Mouse (Mus musculus): ENCODE measurements around the gene Gpr68. TPM values are rescaled to one million over a fixed set of nuclear protein-coding genes. Genes with fewer than 3 reads are reported as not detected.

The Gpr68 gene
- 0.14 and 0.34 TPM in 2 replicates for polyA plus RNA-seq (2014; fragmentation: Nextera tagmentation; extraction: Ambion mirVana)

DNA sequence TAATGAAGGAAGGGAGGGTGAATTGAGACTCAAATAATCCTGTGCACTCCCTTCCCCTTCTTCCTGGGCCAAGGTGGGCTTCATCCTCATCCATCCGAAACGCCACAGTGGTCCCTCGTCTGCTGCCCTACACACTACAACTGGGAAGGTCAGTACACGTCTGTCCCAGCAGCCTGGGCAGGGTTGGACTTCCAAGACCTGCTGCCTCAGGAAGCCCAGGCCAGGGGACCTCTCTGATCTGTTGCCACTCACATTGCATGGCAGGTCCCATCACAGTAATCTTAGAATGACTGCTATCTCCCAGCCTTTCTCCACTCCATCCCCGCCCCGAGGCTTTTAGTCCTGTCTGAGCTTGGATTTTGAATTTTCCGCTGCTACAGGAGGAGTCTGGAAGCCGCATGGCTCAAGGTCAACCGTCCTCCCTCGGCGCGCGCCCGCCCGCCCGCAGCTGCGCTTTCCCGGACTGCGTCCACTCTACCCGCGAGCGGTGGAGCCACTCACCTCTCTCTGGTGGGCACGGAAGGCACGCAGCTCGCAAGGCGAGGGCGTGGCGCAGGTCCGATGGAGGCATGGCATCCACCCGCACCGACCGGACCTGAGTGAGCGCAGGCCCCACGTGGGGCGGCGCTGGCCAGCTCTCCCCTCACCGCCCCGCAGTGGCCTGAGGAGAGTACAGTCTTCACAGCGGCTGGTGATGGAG is at the start of gene Gpr68:
TSS of gene Gpr68 (minus strand) at position 601 of the 700 bp plus-strand sequence.
- H3K27ac ChIP-seq (ENCODE audit: low read depth, low read length), result no peak within 1 kb of the TSS
- whole genome bisulfite sequencing, result 4% methylated on average over 38 of the region's 39 CpGs

DNA sequence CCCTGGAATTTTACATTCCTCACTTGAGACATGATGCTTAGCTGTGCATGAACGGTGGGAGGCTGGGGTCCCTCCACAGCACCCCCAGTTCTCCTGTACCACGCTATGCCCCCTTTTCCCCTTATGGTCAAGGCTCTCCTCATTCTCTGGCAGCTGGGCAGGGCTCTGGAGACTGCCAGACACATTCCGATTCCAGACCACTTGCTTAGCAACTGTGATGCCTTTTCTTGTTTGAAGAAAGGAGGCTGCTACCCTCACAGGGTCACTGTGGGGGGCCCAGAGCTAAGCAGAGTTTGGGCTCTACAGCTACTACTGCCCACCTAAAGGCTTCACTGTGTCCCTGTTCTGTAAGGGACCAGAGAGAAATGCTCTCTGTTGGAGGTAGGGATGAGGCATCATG is 49.3 kb upstream of the Gpr68 start:
- Histone ChIP-seq H3K4me3 (ENCODE audit: low read length) (no peak overlapping the region), H3K27ac (ENCODE audit: low read depth, low read length) (no peak overlapping the region), H3K9me3 (ENCODE audit: control insufficient read depth, low read length) (no peaks in the 10 kb centered on the region), H3K4me1 (ENCODE audit: control insufficient read depth, insufficient read depth, low read length) (peaks cover 10% of the 10 kb centered on the region), H3K9ac (ENCODE audit: low read depth, low read length) (no peak overlapping the region), H3K27me3 (ENCODE audit: control insufficient read depth, insufficient read depth, low read length) (no peaks in the 10 kb centered on the region), H3K36me3 (ENCODE audit: control insufficient read depth, insufficient read depth, low read length) (no peaks in the 10 kb centered on the region), H3K4me2 (replicated peaks; ENCODE audit: low read depth, low read length) (no peak overlapping the region)
- WGBS, result 74% methylated on average over 3 of the region's 3 CpGs
- ATAC-seq (ENCODE audit: low FRiP score, low TSS enrichment), result no peak

More for the DNA sequence above, at the start of gene Gpr68:
- H3K27me3 ChIP-seq (ENCODE audit: control insufficient read depth, insufficient read depth, low read length), result peaks cover 3% of the 10 kb centered on the region
- peak; percentile 84 for ATAC-seq (ENCODE audit: low FRiP score, low TSS enrichment)
- no peaks in the 10 kb centered on the region for H3K9me3 ChIP-seq (ENCODE audit: control insufficient read depth, low read length)
- no peaks in the 10 kb centered on the region for H3K4me1 ChIP-seq (ENCODE audit: control insufficient read depth, insufficient read depth, low read length)
- H3K4me3 ChIP-seq (ENCODE audit: low read length), result peak within 1 kb of the TSS; percentile 43
- peak within 1 kb of the TSS; percentile 53 for H3K9ac ChIP-seq (ENCODE audit: low read depth, low read length)
- peak within 1 kb of the TSS; percentile 91 for H3K4me2 ChIP-seq (replicated peaks; ENCODE audit: low read depth, low read length)
- no peaks in the 10 kb centered on the region for H3K36me3 ChIP-seq (ENCODE audit: control insufficient read depth, insufficient read depth, low read length)

DNA sequence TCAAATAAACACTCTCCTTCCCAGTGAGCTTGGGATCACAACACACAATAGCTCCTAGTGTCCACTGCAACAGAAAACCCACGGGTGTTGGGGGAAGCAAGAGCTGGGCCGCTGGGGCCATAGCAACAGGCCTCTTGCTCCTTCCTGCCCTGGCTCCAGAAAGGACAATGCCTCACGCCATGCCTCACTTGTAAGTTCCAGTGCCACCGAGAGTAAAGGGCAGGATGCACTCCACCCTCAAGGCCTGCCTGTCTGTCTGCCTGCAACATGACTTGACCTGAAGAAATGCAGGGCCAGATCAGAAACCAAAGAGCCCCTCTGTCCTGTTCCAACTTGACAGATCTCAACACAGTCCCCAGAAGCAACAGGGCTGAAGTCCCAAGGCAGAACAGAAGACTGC is 48.8 kb upstream of the Gpr68 start:
- Histone ChIP-seq H3K27ac (ENCODE audit: low read depth, low read length) (peak overlapping the region; percentile 19; the same call in 1 of the 2 replicates), H3K4me2 (replicated peaks; ENCODE audit: low read depth, low read length) (no peak overlapping the region), H3K4me1 (ENCODE audit: control insufficient read depth, insufficient read depth, low read length) (peaks cover 10% of the 10 kb centered on the region), H3K27me3 (ENCODE audit: control insufficient read depth, insufficient read depth, low read length) (no peaks in the 10 kb centered on the region), H3K9me3 (ENCODE audit: control insufficient read depth, low read length) (no peaks in the 10 kb centered on the region), H3K4me3 (ENCODE audit: low read length) (no peak overlapping the region), H3K36me3 (ENCODE audit: control insufficient read depth, insufficient read depth, low read length) (no peaks in the 10 kb centered on the region), H3K9ac (ENCODE audit: low read depth, low read length) (no peak overlapping the region)
- ATAC-seq (ENCODE audit: low FRiP score, low TSS enrichment), result no peak
- 66% methylated on average over 4 of the region's 4 CpGs for WGBS

DNA sequence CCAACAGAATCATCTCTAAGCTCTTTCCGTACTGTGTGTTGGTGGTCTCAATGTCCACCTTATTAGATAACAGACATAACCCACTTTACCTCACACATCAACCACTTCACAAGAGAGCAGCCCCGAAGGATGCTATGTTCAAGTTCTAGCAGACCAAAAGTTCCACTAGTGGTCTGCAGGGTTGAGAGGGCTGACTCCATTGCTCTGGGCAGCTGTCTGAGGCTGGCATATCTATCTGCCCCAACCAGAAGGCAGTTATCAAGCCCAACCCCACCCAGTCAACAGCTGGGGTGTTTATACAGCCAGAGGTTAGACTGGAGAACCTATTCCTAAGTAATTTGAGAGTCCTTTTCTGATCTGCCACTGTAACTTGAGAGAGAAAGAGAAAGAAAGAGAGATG is 48.0 kb upstream of the Gpr68 start:
- no peak overlapping the region for H3K9ac ChIP-seq (ENCODE audit: low read depth, low read length)
- 0 out of 2 replicates have a peak, but pooled peaks cover 5% of the 10 kb centered on the region for H3K36me3 ChIP-seq (ENCODE audit: control insufficient read depth, insufficient read depth, low read length)
- ATAC-seq (ENCODE audit: low FRiP score, low TSS enrichment), result no peak
- H3K4me1 ChIP-seq (ENCODE audit: control insufficient read depth, insufficient read depth, low read length), result peaks cover 10% of the 10 kb centered on the region
- H3K4me2 ChIP-seq (replicated peaks; ENCODE audit: low read depth, low read length), result no peak overlapping the region
- no peak overlapping the region for H3K4me3 ChIP-seq (ENCODE audit: low read length)
- H3K27ac ChIP-seq (ENCODE audit: low read depth, low read length), result no peak overlapping the region
- H3K27me3 ChIP-seq (ENCODE audit: control insufficient read depth, insufficient read depth, low read length), result no peaks in the 10 kb centered on the region
- H3K9me3 ChIP-seq (ENCODE audit: control insufficient read depth, low read length), result no peaks in the 10 kb centered on the region
- WGBS, result 76% methylated on average over 2 of the region's 2 CpGs

DNA sequence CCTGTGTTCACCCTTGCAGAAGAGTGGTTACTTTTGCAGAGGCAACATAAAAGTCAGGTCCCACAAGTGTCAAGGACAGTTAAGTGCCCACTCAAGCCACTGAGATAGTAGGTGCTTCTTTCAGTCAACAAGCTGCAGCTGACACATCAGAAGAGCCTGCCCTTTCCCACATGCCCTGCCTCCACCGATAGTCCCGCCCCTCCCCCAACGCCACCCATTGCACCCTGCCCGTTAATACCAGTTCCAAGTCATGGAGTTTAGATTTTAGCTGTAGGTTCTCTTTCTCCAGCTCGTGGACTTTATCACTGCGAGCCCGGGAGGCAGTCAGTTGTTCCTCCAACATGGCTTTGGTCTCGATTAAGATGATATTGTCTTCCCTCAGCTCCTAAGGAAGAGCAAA is 45.9 kb upstream of the Gpr68 start:
- no peak overlapping the region for H3K4me2 ChIP-seq (replicated peaks; ENCODE audit: low read depth, low read length)
- no peak overlapping the region for H3K27ac ChIP-seq (ENCODE audit: low read depth, low read length)
- H3K9ac ChIP-seq (ENCODE audit: low read depth, low read length), result no peak overlapping the region
- no peaks in the 10 kb centered on the region for H3K9me3 ChIP-seq (ENCODE audit: control insufficient read depth, low read length)
- ATAC-seq (ENCODE audit: low FRiP score, low TSS enrichment), result no peak
- H3K4me3 ChIP-seq (ENCODE audit: low read length), result no peak overlapping the region
- H3K27me3 ChIP-seq (ENCODE audit: control insufficient read depth, insufficient read depth, low read length), result no peaks in the 10 kb centered on the region
- H3K36me3 ChIP-seq (ENCODE audit: control insufficient read depth, insufficient read depth, low read length), result 0 out of 2 replicates have a peak, but pooled peaks cover 6% of the 10 kb centered on the region
- WGBS, result 75% methylated on average over 8 of the region's 8 CpGs
- H3K4me1 ChIP-seq (ENCODE audit: control insufficient read depth, insufficient read depth, low read length), result peaks cover 8% of the 10 kb centered on the region

GRCm38 (mm10) chr12:100952193-100952931 is 44.4 kb upstream of the Gpr68 start:
- Histone ChIP-seq H3K4me3 (ENCODE audit: low read length) (no peak overlapping the region), H3K4me2 (replicated peaks; ENCODE audit: low read depth, low read length) (no peak overlapping the region), H3K27me3 (ENCODE audit: control insufficient read depth, insufficient read depth, low read length) (no peaks in the 10 kb centered on the region), H3K9me3 (ENCODE audit: control insufficient read depth, low read length) (no peaks in the 10 kb centered on the region), H3K36me3 (ENCODE audit: control insufficient read depth, insufficient read depth, low read length) (peaks cover 16% of the 10 kb centered on the region; the same call in 1 of the 2 replicates), H3K27ac (ENCODE audit: low read depth, low read length) (no peak overlapping the region), H3K4me1 (ENCODE audit: control insufficient read depth, insufficient read depth, low read length) (no peaks in the 10 kb centered on the region; the same call in 1 of the 2 replicates), H3K9ac (ENCODE audit: low read depth, low read length) (no peak overlapping the region)
- peak; percentile 82 for ATAC-seq (ENCODE audit: low FRiP score, low TSS enrichment)
- WGBS, result 37% methylated on average over 9 of the region's 9 CpGs

DNA sequence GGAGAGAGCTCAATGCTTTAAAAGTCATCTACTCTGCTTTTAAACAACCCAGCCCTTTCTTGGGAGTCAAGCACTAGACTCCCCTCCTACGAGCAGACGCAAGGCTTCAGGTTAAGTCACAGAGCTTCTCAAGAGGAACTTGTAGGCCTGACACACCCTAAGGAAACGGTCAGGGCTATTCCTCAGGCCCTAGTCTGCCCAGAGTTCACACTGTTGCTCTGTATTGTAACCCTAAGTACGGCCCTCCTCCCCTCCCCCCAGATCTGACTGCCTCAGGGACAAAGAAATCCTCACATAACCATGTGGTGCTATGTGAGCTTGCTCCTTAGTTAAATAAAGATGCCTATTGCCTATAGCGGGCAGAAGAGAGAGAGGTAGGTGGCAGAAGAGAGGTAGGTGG is 41.1 kb upstream of the Gpr68 start:
- no peak for ATAC-seq (ENCODE audit: low FRiP score, low TSS enrichment)
- WGBS, result 80% methylated on average over 5 of the region's 5 CpGs
- Histone ChIP-seq H3K9me3 (ENCODE audit: control insufficient read depth, low read length) (no peaks in the 10 kb centered on the region), H3K4me1 (ENCODE audit: control insufficient read depth, insufficient read depth, low read length) (no peaks in the 10 kb centered on the region), H3K27ac (ENCODE audit: low read depth, low read length) (no peak overlapping the region), H3K27me3 (ENCODE audit: control insufficient read depth, insufficient read depth, low read length) (no peaks in the 10 kb centered on the region), H3K4me2 (replicated peaks; ENCODE audit: low read depth, low read length) (no peak overlapping the region), H3K36me3 (ENCODE audit: control insufficient read depth, insufficient read depth, low read length) (peaks cover 42% of the 10 kb centered on the region), H3K9ac (ENCODE audit: low read depth, low read length) (no peak overlapping the region), H3K4me3 (ENCODE audit: low read length) (no peak overlapping the region)

DNA sequence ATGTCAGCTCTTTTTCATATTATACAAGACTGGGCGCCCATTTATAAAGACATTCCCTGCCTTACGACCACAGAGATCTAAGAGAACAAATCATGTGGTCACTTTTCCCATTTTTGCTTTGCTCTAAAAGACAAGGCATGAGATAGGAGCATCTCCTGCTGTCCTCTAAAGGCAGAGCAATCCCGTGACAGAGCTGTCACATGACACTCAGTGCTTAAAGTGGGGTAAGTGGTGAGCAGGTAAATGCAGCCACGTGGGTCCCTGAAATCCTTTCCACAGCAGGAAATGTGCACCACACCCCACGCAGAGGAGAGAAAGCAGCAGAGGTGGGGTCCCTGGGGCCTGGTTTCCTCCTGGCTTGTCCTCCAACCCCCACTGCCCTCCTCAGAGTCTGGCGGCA is 40.0 kb upstream of the Gpr68 start:
- ATAC-seq (ENCODE audit: low FRiP score, low TSS enrichment), result no peak
- WGBS, result 84% methylated on average over 6 of the region's 6 CpGs
- Histone ChIP-seq H3K4me1 (ENCODE audit: control insufficient read depth, insufficient read depth, low read length) (no peaks in the 10 kb centered on the region), H3K36me3 (ENCODE audit: control insufficient read depth, insufficient read depth, low read length) (peaks cover 49% of the 10 kb centered on the region), H3K9ac (ENCODE audit: low read depth, low read length) (no peak overlapping the region), H3K27ac (ENCODE audit: low read depth, low read length) (no peak overlapping the region), H3K9me3 (ENCODE audit: control insufficient read depth, low read length) (no peaks in the 10 kb centered on the region), H3K27me3 (ENCODE audit: control insufficient read depth, insufficient read depth, low read length) (no peaks in the 10 kb centered on the region), H3K4me3 (ENCODE audit: low read length) (no peak overlapping the region), H3K4me2 (replicated peaks; ENCODE audit: low read depth, low read length) (no peak overlapping the region)

- H3K4me2 ChIP-seq (replicated peaks; ENCODE audit: low read depth, low read length), result no peak overlapping the region
- H3K27me3 ChIP-seq (ENCODE audit: control insufficient read depth, insufficient read depth, low read length), result no peaks in the 10 kb centered on the region
- no peaks in the 10 kb centered on the region for H3K4me1 ChIP-seq (ENCODE audit: control insufficient read depth, insufficient read depth, low read length)
- 77% methylated on average over 12 of the region's 12 CpGs for WGBS
- H3K36me3 ChIP-seq (ENCODE audit: control insufficient read depth, insufficient read depth, low read length), result peaks cover 55% of the 10 kb centered on the region
- no peaks in the 10 kb centered on the region for H3K9me3 ChIP-seq (ENCODE audit: control insufficient read depth, low read length)
- no peak overlapping the region for H3K9ac ChIP-seq (ENCODE audit: low read depth, low read length)
- H3K4me3 ChIP-seq (ENCODE audit: low read length), result no peak overlapping the region
- no peak overlapping the region for H3K27ac ChIP-seq (ENCODE audit: low read depth, low read length)
- no peak for ATAC-seq (ENCODE audit: low FRiP score, low TSS enrichment)
Measured at GRCm38 (mm10) chr12:100945948-100946347, 38.0 kb upstream of the Gpr68 start.
